Mouse (Mus musculus) neural tube, embryonic 12.5 days (tissue): ENCODE measurements around the gene Themis2. TPM values are rescaled to one million over a fixed set of nuclear protein-coding genes. Genes with fewer than 3 reads are reported as not detected.
"Not testable (repeated sequence)": the region's sequence is repeated elsewhere in the genome, so short reads cannot be mapped to it uniquely, and the experiment has no call there.

Experiments used
- ATAC-seq: fragments of 200-750 bp; cut with Nextera tagmentation; 2 replicates; pipeline ENCODE4 v1.8.0; 2017; ENCODE audit warnings: low read depth, mild to moderate bottlenecking, moderate TSS enrichment, moderate library complexity; ENCODE audit not compliant: low FRiP score
- H3K27ac ChIP-seq: fragments of 300-500 bp; sonication (generic); 2 replicates; pipeline ENCODE4 v1.5.1; 2016
- H3K27me3 ChIP-seq: fragments of 300-500 bp; sonication (generic); replicated peaks from 2 replicates; pipeline ENCODE4 v1.6.1; 2016; ENCODE audit warnings: mild to moderate bottlenecking
- H3K36me3 ChIP-seq: fragments of 300-500 bp; sonication (generic); 2 replicates; pipeline ENCODE4 v1.6.1; 2016; ENCODE audit warnings: mild to moderate bottlenecking
- H3K4me1 ChIP-seq: fragments of 300-500 bp; sonication (generic); 2 replicates; pipeline ENCODE4 v1.6.1; 2016
- H3K4me2 ChIP-seq: fragments of 300-500 bp; sonication (generic); replicated peaks from 2 replicates; pipeline ENCODE4 v1.6.1; 2016; ENCODE audit warnings: mild to moderate bottlenecking
- H3K4me3 ChIP-seq: fragments of 300-500 bp; sonication (generic); 2 replicates; pipeline ENCODE4 v1.5.1; 2016
- H3K9ac ChIP-seq: fragments of 300-500 bp; sonication (generic); 2 replicates; pipeline ENCODE4 v1.6.1; 2016; ENCODE audit warnings: mild to moderate bottlenecking
- H3K9me3 ChIP-seq: fragments of 300-500 bp; sonication (generic); 2 replicates; pipeline ENCODE4 v1.6.1; 2016; ENCODE audit warnings: mild to moderate bottlenecking
- WGBS: fragments of 180-500 bp; shearing (Covaris S2); methylation state at CpG from one replicate; pipeline ENCODE4 v1.1.7; 2016; 5-methylcytosine and 5-hydroxymethylcytosine counted together
- polyA plus RNA-seq: library from polyadenylated mRNA; unstranded; fragments of >200 nt; fragmentation: Nextera tagmentation; extraction: Ambion mirVana; gene quantifications from 2 replicates; pipeline ENCODE4 v1.2.1, GENCODE M21; 2016

Gene Themis2
- polyA plus RNA-seq, 1 experiment from 2014 or later: 0.79 TPM

DNA sequence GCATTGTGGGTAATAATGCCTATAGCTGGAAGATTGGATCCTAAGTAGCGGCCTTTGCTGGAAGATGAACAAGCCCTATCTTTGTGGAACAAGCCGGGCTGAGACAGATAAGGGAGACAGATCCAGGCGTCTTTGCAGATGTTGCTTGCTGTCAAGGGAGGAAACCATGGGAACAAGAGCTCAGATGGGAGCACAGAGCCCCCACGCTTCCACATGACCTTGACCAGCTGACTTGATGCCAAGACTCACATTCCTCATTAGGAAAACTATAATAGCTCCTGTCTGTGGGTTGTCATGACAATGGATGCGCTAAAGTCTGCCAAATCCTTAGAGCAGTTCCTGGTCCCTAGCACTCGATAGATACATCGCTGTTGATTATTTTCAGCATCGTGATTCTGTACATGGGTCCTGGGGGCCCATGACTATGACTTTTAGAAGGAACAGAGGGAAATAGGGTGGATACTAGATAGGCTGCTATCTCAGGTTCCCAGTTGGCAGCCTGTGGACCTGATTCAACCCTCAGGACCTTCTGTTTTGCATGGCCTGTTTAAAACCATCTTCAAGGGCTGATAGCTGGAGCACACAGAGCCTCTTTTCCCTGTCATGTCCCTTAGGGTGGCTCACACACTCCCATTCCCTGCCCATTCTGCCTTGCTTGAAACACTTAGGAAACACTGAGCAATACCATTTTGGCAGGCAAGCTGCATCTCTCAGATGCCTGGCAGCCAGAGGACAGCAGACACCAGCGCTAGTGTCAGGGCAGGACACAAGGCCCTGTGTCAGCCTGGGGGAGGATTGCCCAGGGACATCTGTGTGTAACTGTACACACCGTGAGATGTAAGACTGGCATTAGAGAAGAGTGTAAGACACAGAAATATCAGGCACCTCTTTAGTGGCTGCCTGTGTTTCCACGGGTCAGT, 51.9 kb downstream of the Themis2 start:
- no peaks in the 10 kb centered on the region for H3K9me3 ChIP-seq
- no peak overlapping the region for H3K27ac ChIP-seq
- no peaks in the 10 kb centered on the region for H3K36me3 ChIP-seq
- H3K9ac ChIP-seq: no peak overlapping the region
- no peak overlapping the region for H3K4me3 ChIP-seq
- ATAC-seq: no peak
- H3K27me3 ChIP-seq: no peaks in the 10 kb centered on the region
- H3K4me1 ChIP-seq: no peaks in the 10 kb centered on the region
- 87% methylated on average over 11 of the region's 11 CpGs for WGBS
- no peak overlapping the region for H3K4me2 ChIP-seq

DNA sequence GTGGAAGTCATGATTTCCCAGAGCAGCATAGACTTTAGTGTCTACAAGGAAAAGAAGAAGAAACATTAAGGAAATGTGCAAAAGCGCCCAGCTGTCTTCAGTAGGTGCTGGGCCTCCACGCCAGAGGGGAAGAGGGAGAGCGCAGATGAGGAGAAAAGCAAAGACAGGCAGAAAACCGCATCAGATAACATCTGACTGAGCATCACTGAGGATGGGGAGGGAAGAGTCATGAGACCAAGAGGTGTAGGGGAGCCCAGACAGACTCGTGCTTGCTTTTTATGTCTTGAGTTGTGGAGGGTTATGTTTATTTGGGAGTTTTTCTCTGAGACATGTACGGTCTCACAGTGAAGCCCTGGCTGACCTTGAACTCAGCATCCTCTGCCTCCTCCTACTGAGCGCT, 54.7 kb downstream of the Themis2 start:
- Histone ChIP-seq H3K9ac (no peak overlapping the region), H3K4me2 (no peak overlapping the region), H3K27ac (no peak overlapping the region), H3K4me3 (no peak overlapping the region), H3K4me1 (no peaks in the 10 kb centered on the region), H3K9me3 (no peaks in the 10 kb centered on the region), H3K36me3 (no peaks in the 10 kb centered on the region), H3K27me3 (no peaks in the 10 kb centered on the region)
- 90% methylated on average over 7 of the region's 7 CpGs for WGBS
- no peak for ATAC-seq

DNA sequence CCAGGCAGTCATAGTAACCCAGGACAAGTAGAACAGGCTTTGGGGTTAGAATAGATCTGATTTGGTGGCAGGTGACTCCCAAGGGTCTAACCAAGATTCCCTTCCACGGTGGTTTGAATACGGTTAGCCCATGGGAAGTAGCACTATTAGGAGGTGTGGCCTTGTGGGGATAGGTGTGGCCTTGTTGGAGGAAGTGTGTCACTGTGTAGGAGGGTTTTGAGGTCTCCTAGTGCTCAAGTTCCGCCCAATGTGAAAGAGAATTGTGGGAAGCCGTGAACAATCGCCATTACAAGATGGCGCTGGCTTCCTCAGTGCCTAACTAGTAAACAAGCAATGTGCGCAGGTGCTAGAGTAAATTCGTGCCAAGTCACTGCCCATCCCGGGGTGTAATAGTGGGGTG, 59.0 kb downstream of the Themis2 start:
- H3K4me1 ChIP-seq, H3K36me3 ChIP-seq, H3K4me3 ChIP-seq, H3K9me3 ChIP-seq, ATAC-seq, H3K4me2 ChIP-seq, H3K27ac ChIP-seq, H3K27me3 ChIP-seq, H3K9ac ChIP-seq: not testable (repeated sequence)
- 95% methylated on average over 9 of the region's 9 CpGs for WGBS

DNA sequence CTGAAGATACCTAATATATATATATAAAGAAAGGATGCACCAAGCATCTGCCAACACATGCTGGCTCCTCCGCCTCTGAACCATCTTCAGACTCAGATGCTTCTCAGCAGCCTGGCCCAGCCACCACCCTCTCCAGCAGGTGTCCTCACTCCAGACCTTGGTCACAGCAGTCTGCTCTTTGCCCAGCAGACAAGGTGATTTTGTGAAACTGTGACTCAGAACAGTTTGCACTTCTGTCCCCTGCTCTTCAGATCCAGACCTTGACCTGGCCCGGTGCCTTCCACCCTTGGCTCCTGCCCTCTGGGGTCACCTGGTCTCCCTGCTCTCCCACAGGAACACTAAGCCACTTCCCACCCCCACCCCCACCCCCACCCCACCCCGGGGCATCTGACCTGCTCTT, 60.3 kb downstream of the Themis2 start:
- Histone ChIP-seq H3K4me1 (peaks cover 5% of the 10 kb centered on the region; the same call in 1 of the 2 replicates), H3K27me3 (no peaks in the 10 kb centered on the region), H3K27ac (no peak overlapping the region), H3K9ac (no peak overlapping the region), H3K9me3 (no peaks in the 10 kb centered on the region), H3K36me3 (no peaks in the 10 kb centered on the region), H3K4me3 (no peak overlapping the region), H3K4me2 (no peak overlapping the region)
- ATAC-seq: no peak
- WGBS: 73% methylated on average over 3 of the region's 3 CpGs

DNA sequence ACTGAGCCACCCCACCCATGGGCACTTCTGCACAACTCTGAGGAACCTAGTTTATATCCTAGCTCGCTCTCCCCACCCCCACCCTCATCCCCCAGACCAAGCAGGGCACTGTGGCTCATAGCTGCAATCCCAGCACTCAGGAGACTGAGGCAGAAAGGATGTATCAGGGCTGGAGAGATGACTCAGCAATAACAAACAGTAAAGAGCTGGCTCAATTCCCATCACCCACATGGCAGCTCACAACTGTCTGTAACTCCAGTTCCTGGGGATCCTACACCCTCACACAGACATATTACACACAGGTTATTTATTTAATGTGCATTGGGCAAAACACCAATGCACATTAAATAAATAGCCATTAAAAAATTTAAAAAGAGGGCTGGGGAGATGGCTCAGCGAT, 60.8 kb downstream of the Themis2 start:
- Histone ChIP-seq H3K27ac (no peak overlapping the region), H3K4me1 (peaks cover 5% of the 10 kb centered on the region; the same call in 1 of the 2 replicates), H3K9me3 (no peaks in the 10 kb centered on the region), H3K4me3 (no peak overlapping the region), H3K27me3 (no peaks in the 10 kb centered on the region), H3K9ac (no peak overlapping the region), H3K36me3 (no peaks in the 10 kb centered on the region), H3K4me2 (no peak overlapping the region)
- 79% methylated on average over 2 of the region's 2 CpGs for WGBS
- no peak for ATAC-seq

DNA sequence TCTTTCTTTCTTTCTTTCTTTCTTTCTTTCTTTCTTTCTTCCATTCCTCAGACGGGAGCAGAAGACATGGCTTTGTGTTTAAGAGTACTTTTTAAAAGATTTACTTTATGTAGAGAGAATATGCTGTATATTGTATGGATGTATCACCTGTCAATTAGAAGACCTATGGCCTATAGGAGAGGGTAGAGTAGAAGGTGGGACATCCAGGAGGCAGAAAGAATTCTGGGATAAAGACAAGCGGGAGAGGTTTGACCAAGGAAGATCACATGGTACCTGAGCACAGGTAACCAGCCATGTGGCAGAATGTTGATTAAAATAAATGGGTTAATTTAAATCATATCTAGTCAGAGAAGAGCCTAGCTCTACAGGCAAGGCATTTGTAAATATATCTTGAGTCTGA, 61.4 kb downstream of the Themis2 start:
- Histone ChIP-seq H3K9ac (no peak overlapping the region), H3K27ac (no peak overlapping the region), H3K4me3 (no peak overlapping the region), H3K36me3 (no peaks in the 10 kb centered on the region), H3K4me2 (no peak overlapping the region), H3K9me3 (no peaks in the 10 kb centered on the region), H3K27me3 (no peaks in the 10 kb centered on the region), H3K4me1 (peaks cover 5% of the 10 kb centered on the region; the same call in 1 of the 2 replicates)
- no peak for ATAC-seq
- 95% methylated on average over 2 of the region's 2 CpGs for WGBS

GRCm38 (mm10) chr4:132733071-132733770, 63.0 kb downstream of the Themis2 start:
- 93% methylated on average over 25 of the region's 25 CpGs for WGBS
- no peak overlapping the region for H3K9ac ChIP-seq
- H3K4me2 ChIP-seq: no peak overlapping the region
- no peaks in the 10 kb centered on the region for H3K36me3 ChIP-seq
- ATAC-seq: no peak
- H3K27me3 ChIP-seq: no peaks in the 10 kb centered on the region
- H3K4me3 ChIP-seq: no peak overlapping the region
- H3K9me3 ChIP-seq: no peaks in the 10 kb centered on the region
- H3K27ac ChIP-seq: no peak overlapping the region
- peaks cover 5% of the 10 kb centered on the region; the same call in 1 of the 2 replicates for H3K4me1 ChIP-seq

- H3K27ac ChIP-seq: no peak within 1 kb of the TSS
- H3K4me1 ChIP-seq: peaks cover 5% of the 10 kb centered on the region; the same call in 1 of the 2 replicates
- H3K4me3 ChIP-seq: peak within 1 kb of the TSS; percentile 54
Observed at GRCm38 (mm10) chr4:132732148-132732684, 64.0 kb downstream of the Themis2 start, which contains the start of gene Xkr8. Gene Xkr8 (minus strand): TSS chr4:132732546.

More at GRCm38 (mm10) chr4:132732148-132732684, 64.0 kb downstream of the Themis2 start, which contains the start of gene Xkr8:
- H3K27me3 ChIP-seq: no peaks in the 10 kb centered on the region
- H3K36me3 ChIP-seq: peaks cover 9% of the 10 kb centered on the region
- H3K4me2 ChIP-seq: peak within 1 kb of the TSS; percentile 83
- peak; percentile 89 for ATAC-seq
- H3K9me3 ChIP-seq: no peaks in the 10 kb centered on the region
- WGBS: 3% methylated on average over 34 of the region's 34 CpGs
- peak within 1 kb of the TSS; percentile 68 for H3K9ac ChIP-seq

Other genes starting within 250 kb of the Themis2 start
- 0.64 and 0.66 TPM in 2 replicates for gene Ptafr, start 232.3 kb downstream of the Themis2 start, polyA plus RNA-seq
- gene Eya3, start 157.4 kb downstream of the Themis2 start, polyA plus RNA-seq: 23.7 and 26.1 TPM in 2 replicates
- gene Xkr8, start 63.8 kb downstream of the Themis2 start, polyA plus RNA-seq: 3.4 and 3.6 TPM in 2 replicates
- 1.0 and 1.5 TPM in 2 replicates for gene Smpdl3b, start 39.1 kb downstream of the Themis2 start, polyA plus RNA-seq
- 78.5 and 84.2 TPM in 2 replicates for gene Rpa2, start 28.1 kb downstream of the Themis2 start, polyA plus RNA-seq
- gene Ppp1r8, start 46.8 kb upstream of the Themis2 start, polyA plus RNA-seq: 53.3 and 62.5 TPM in 2 replicates
- 108 and 110 TPM in 2 replicates for gene Stx12, start 88.1 kb upstream of the Themis2 start, polyA plus RNA-seq
- 27.3 and 29.6 TPM in 2 replicates for gene Fam76a, start 126.2 kb upstream of the Themis2 start, polyA plus RNA-seq
- 0.22 and 0.28 TPM in 2 replicates for gene Fgr, start 177.7 kb upstream of the Themis2 start, polyA plus RNA-seq
- 10.5 TPM in 2 replicates for gene Ahdc1, start 214.9 kb upstream of the Themis2 start, polyA plus RNA-seq